26 mouse cellular contexts compared by ENCODE assay signal in the genomic region with DNA sequence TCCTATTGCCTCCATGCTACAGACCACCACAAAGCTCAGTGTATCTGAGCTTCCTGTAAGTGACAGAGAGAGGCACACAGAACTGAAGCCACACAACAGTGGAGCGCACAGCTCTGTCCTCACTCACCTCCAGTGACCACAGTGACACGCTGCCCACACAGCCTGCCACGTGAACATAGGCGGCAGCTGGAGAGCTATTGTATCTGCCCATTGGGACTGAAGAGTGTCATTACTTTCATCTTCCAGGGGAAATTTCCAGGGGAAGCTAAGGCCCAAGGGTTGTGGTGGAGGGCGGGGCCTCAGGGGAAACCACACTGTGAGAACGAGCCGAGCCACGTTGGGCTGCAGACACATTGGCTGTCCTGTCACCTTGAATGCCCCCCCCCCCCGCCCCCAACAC. TPM values are rescaled to one million over a fixed set of nuclear protein-coding genes. Genes with fewer than 3 reads are reported as not detected.
A peak's percentile ranks its signal among the peaks of the same experiment; 100 is the strongest.
DNase-seq lines count a peak whose midpoint lies in the region; ATAC-seq lines count a peak whose summit lies in the region.
"Had no signal": no experiment of that assay in that cellular context is flagged by ENCODE, and none has a peak within 500 bp of the region (broad histone marks: within the 10 kb centered on the region; RNA-seq: fewer than 3 reads in every experiment).

No protein-coding gene starts in this region.

- peaks cover 74% of the 10 kb centered on the region for H3K36me3 ChIP-seq in kidney, embryonic 15.5 days
- H3K36me3 ChIP-seq in liver, embryonic 12.5 days: peaks cover 89% of the 10 kb centered on the region

- H3K4me1 ChIP-seq in kidney, embryonic 15.5 days: peaks cover 25% of the 10 kb centered on the region; the same call in 1 of the 2 replicates
- no peaks in the 10 kb centered on the region for H3K4me1 ChIP-seq in liver, embryonic 12.5 days
- H3K4me1 ChIP-seq: heart, embryonic 12.5 days; limb, embryonic 12.5 days; midbrain, embryonic 15.5 days had no signal

- DNase-seq in kidney, adult 9 months: peak; percentile 19
- peak; percentile 47 for DNase-seq in thymus, postnatal 4 days
- DNase-seq in thymus, postnatal 25 days: no peak
- no peak for DNase-seq in urinary bladder, postnatal 4 days (ENCODE audit: low spot score in 2 of 2)
- DNase-seq in yolk sac, embryonic 10.5 days (ENCODE audit: low spot score): no peak
- DNase-seq: adrenal gland, postnatal 36 days; cerebellum, adult 11 months; cerebellum, adult 9-11 months; forebrain, postnatal 0 days; gastrocnemius, postnatal 25 days; heart, adult 18-20 months; heart, postnatal 10 days; lung, postnatal 10 days; right cerebral cortex, postnatal 25 days; spleen, adult 18-20 months had no signal

- H3K27ac ChIP-seq in kidney, embryonic 15.5 days: no peak overlapping the region
- H3K27ac ChIP-seq in liver, embryonic 12.5 days: no peak overlapping the region
- H3K27ac ChIP-seq: hindbrain, postnatal 0 days; layer of hippocampus, adult 2 months; limb, embryonic 12.5 days; midbrain, embryonic 15.5 days had no signal

- H3K4me2 ChIP-seq in kidney, embryonic 15.5 days: no peak overlapping the region
- H3K4me2 ChIP-seq in liver, embryonic 12.5 days: no peak overlapping the region
- H3K4me2 ChIP-seq: heart, embryonic 12.5 days; limb, embryonic 12.5 days; liver, embryonic 11.5 days; midbrain, embryonic 15.5 days had no signal

- no peaks in the 10 kb centered on the region for H3K27me3 ChIP-seq in kidney, embryonic 15.5 days
- H3K27me3 ChIP-seq in liver, embryonic 12.5 days (replicated peaks): no peaks in the 10 kb centered on the region
- H3K27me3 ChIP-seq: heart, embryonic 12.5 days; limb, embryonic 12.5 days; midbrain, embryonic 15.5 days had no signal

- H3K4me3 ChIP-seq in kidney, embryonic 15.5 days (replicated peaks): no peak overlapping the region
- H3K4me3 ChIP-seq in liver, embryonic 12.5 days: no peak overlapping the region
- H3K4me3 ChIP-seq: heart, embryonic 12.5 days; layer of hippocampus, adult 2 months; limb, embryonic 12.5 days; midbrain, embryonic 15.5 days had no signal

- no peak overlapping the region for H3K9ac ChIP-seq in kidney, embryonic 15.5 days
- no peak overlapping the region for H3K9ac ChIP-seq in liver, embryonic 12.5 days
- H3K9ac ChIP-seq: forebrain, postnatal 0 days; heart, embryonic 12.5 days; limb, embryonic 12.5 days; midbrain, embryonic 15.5 days had no signal

- WGBS in kidney, embryonic 15.5 days: 70% methylated on average over 9 of the region's 9 CpGs
- WGBS in liver, embryonic 12.5 days (ENCODE audit: insufficient replicate concordance): 54% methylated on average over 9 of the region's 9 CpGs

- ATAC-seq in kidney, embryonic 15.5 days (replicated peaks; ENCODE audit: low FRiP score): no peak
- ATAC-seq in common myeloid progenitor, adult 5-6 weeks (replicated peaks; ENCODE audit: low read depth, poor library complexity, severe bottlenecking): 0 out of 2 replicates have a peak, but pooled peaks have one; percentile 12
- no peak for ATAC-seq in liver, embryonic 12.5 days
- ATAC-seq: forebrain, postnatal 0 days; hindbrain, postnatal 0 days; intestine, postnatal 0 days; midbrain, embryonic 15.5 days had no signal

- H3K9me3 ChIP-seq in kidney, embryonic 15.5 days (replicated peaks): no peaks in the 10 kb centered on the region
- H3K9me3 ChIP-seq in liver, embryonic 12.5 days (replicated peaks): no peaks in the 10 kb centered on the region
- H3K9me3 ChIP-seq: heart, embryonic 12.5 days; limb, embryonic 12.5 days; midbrain, embryonic 15.5 days had no signal

RNA-seq across cellular contexts. Expression of gene Dhx34, which starts 17.0 kb away (rescaled TPM):
- polyA plus RNA-seq in kidney, embryonic 15.5 days (2015; fragmentation: Nextera tagmentation; extraction: Ambion mirVana): 14.1 and 18.2 TPM in 2 replicates
- 4.5 and 9.2 TPM in 2 replicates for total RNA-seq in common myeloid progenitor, adult 5-6 weeks (2017)
- 9.5 and 9.6 TPM in 2 replicates for polyA plus RNA-seq in liver, embryonic 12.5 days (2016; fragmentation: Nextera tagmentation; extraction: Ambion mirVana)

RNA-seq across cellular contexts. Expression of gene Meis3, which starts 29.9 kb away (rescaled TPM):
- polyA plus RNA-seq in kidney, embryonic 15.5 days (2015; fragmentation: Nextera tagmentation; extraction: Ambion mirVana): 22.5 and 28.9 TPM in 2 replicates
- not detected in 2 replicates for total RNA-seq in common myeloid progenitor, adult 5-6 weeks (2017)
- 4.4 and 5.7 TPM in 2 replicates for polyA plus RNA-seq in liver, embryonic 12.5 days (2016; fragmentation: Nextera tagmentation; extraction: Ambion mirVana)

RNA-seq across cellular contexts. Expression of gene C5ar2, which starts 39.2 kb away (rescaled TPM):
- polyA plus RNA-seq in kidney, embryonic 15.5 days (2015; fragmentation: Nextera tagmentation; extraction: Ambion mirVana): 0.04 and 0.08 TPM in 2 replicates
- 1.1 and 3.1 TPM in 2 replicates for total RNA-seq in common myeloid progenitor, adult 5-6 weeks (2017)
- 1.6 and 1.7 TPM in 2 replicates for polyA plus RNA-seq in liver, embryonic 12.5 days (2016; fragmentation: Nextera tagmentation; extraction: Ambion mirVana)
- total RNA-seq: hindbrain, postnatal 0 days had no signal
- polyA plus RNA-seq: embryonic facial prominence, embryonic 11.5 days; limb, embryonic 12.5 days; midbrain, embryonic 15.5 days had no signal

RNA-seq across cellular contexts. Expression of gene C5ar1, which starts 54.5 kb away (rescaled TPM):
- polyA plus RNA-seq in kidney, embryonic 15.5 days (2015; fragmentation: Nextera tagmentation; extraction: Ambion mirVana): 2.5 and 3.7 TPM in 2 replicates
- 0.55 TPM in 1 of 2 replicates, not detected in the other for total RNA-seq in common myeloid progenitor, adult 5-6 weeks (2017)
- 1.7 and 2.1 TPM in 2 replicates for polyA plus RNA-seq in liver, embryonic 12.5 days (2016; fragmentation: Nextera tagmentation; extraction: Ambion mirVana)

Comparison
In these comparisons a context has a peak if more than half of its experiments do, and no peak if none do; other contexts are left out.
1. DNase-seq: peak in kidney, adult 9 months (single experiment) and thymus, postnatal 4 days (single experiment); none in thymus, postnatal 25 days (single experiment), urinary bladder, postnatal 4 days (0 of 2) and yolk sac, embryonic 10.5 days (single experiment).